Mouse (Mus musculus) hindbrain, embryonic 16.5 days (tissue): ENCODE measurements around the gene Actr10. TPM values are rescaled to one million over a fixed set of nuclear protein-coding genes. Genes with fewer than 3 reads are reported as not detected.

Experiments used
- ATAC-seq: fragments of 200-750 bp; cut with Nextera tagmentation; 2 replicates; pipeline ENCODE4 v1.8.0; 2017; ENCODE audit warnings: moderate TSS enrichment, moderate library complexity
- H3K27ac ChIP-seq: fragments of 300-500 bp; sonication (generic); 2 replicates; pipeline ENCODE4 v1.5.1; 2014; ENCODE audit warnings: low read depth, mild to moderate bottlenecking, control low read depth, low read length, moderate library complexity
- H3K27me3 ChIP-seq: fragments of 300-500 bp; sonication (generic); replicated peaks from 2 replicates; pipeline ENCODE4 v1.6.1; 2014; ENCODE audit warnings: low read length; ENCODE audit not compliant: control insufficient read depth, insufficient read depth
- H3K36me3 ChIP-seq: fragments of 300-500 bp; sonication (generic); 2 replicates; pipeline ENCODE4 v1.6.1; 2014; ENCODE audit warnings: mild to moderate bottlenecking, low read length, moderate library complexity, mixed read lengths; ENCODE audit not compliant: control insufficient read depth, insufficient read depth
- H3K4me1 ChIP-seq: fragments of 300-500 bp; sonication (generic); 2 replicates; pipeline ENCODE4 v1.6.1; 2014; ENCODE audit warnings: low read depth, low read length; ENCODE audit not compliant: control insufficient read depth, insufficient read depth
- H3K4me2 ChIP-seq: fragments of 300-500 bp; sonication (generic); 2 replicates; pipeline ENCODE4 v1.6.1; 2014; ENCODE audit warnings: mild to moderate bottlenecking, low read length, control low read depth, moderate library complexity
- H3K4me3 ChIP-seq: fragments of 300-500 bp; sonication (generic); 2 replicates; pipeline ENCODE4 v1.5.1; 2014; ENCODE audit warnings: mild to moderate bottlenecking, low read length, control low read depth, moderate library complexity
- H3K9ac ChIP-seq: fragments of 300-500 bp; sonication (generic); 2 replicates; pipeline ENCODE4 v1.6.1; 2014; ENCODE audit warnings: low read depth, mild to moderate bottlenecking, control low read depth, low read length, moderate library complexity
- H3K9me3 ChIP-seq: fragments of 300-500 bp; sonication (generic); 2 replicates; pipeline ENCODE4 v1.6.1; 2014; ENCODE audit warnings: mild to moderate bottlenecking, low read length, moderate library complexity; ENCODE audit not compliant: control insufficient read depth
- WGBS: fragments of 180-500 bp; shearing (Covaris S2); extraction: QIAGEN DNeasy Blood & Tissue Kit; methylation state at CpG from one replicate; pipeline ENCODE4 v1.1.7; 2014; 5-methylcytosine and 5-hydroxymethylcytosine counted together
- polyA plus RNA-seq: library from polyadenylated mRNA; unstranded; fragments of >200 nt; fragmentation: Nextera tagmentation; extraction: Ambion mirVana; gene quantifications from 2 replicates; pipeline ENCODE4 v1.2.1, GENCODE M21; 2015

Actr10 gene
- polyA plus RNA-seq, result 172 and 196 TPM in 2 replicates

- no peaks in the 10 kb centered on the region for H3K4me1 ChIP-seq
- H3K9ac ChIP-seq, result peak within 1 kb of the TSS; percentile 94
- no peaks in the 10 kb centered on the region for H3K27me3 ChIP-seq
- peak within 1 kb of the TSS; percentile 77 for H3K27ac ChIP-seq
- H3K9me3 ChIP-seq, result no peaks in the 10 kb centered on the region
- peak within 1 kb of the TSS; percentile 91 for H3K4me3 ChIP-seq
- ATAC-seq, result peak; percentile 99
- peaks cover 5% of the 10 kb centered on the region for H3K36me3 ChIP-seq
- under 1% methylated on average over 52 of the region's 59 CpGs for whole genome bisulfite sequencing
- peak within 1 kb of the TSS; percentile 79 for H3K4me2 ChIP-seq
These were observed at the start of gene Actr10 for GRCm38 (mm10) chr12:70937571-70938384. Gene Actr10 (plus strand): TSS chr12:70937857.

GRCm38 (mm10) chr12:70890405-70890804 lies 47.3 kb upstream of the Actr10 start:
- H3K27me3 ChIP-seq, result no peaks in the 10 kb centered on the region
- no peaks in the 10 kb centered on the region for H3K36me3 ChIP-seq
- H3K4me3 ChIP-seq, result no peak overlapping the region
- H3K27ac ChIP-seq, result no peak overlapping the region
- no peak for ATAC-seq
- H3K9me3 ChIP-seq, result no peaks in the 10 kb centered on the region
- WGBS, result 75% methylated on average over 5 of the region's 5 CpGs
- H3K4me1 ChIP-seq, result no peaks in the 10 kb centered on the region
- no peak overlapping the region for H3K9ac ChIP-seq
- no peak overlapping the region for H3K4me2 ChIP-seq

DNA sequence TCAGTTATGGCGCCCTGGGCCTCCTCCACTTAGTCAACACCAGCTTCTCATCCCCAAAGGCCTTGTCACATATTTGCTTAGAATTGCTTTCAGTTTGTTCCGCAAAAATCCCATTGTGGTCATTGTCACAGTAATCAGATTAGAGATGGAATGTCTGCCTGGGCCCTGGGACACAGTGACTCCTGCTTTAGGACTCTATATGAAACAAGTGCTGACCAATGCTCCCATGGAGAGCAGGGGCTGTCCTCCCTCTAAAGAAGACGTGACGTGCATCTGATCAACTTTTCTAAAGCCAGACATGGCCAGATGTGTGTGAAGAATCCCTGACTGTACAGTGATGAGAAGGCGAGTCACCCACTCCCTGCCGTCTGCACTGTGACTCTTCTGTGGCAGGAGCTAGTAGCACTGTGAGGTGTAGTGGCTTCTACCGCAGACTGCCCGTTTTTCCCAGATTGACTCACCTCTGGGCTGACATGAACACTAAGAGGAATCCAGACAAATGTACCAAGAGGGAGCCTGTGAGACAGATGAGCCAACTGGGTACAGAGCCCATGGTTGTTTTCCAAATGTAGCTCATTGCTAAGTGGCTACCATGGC lies 46.7 kb upstream of the Actr10 start:
- H3K27ac ChIP-seq, result no peak overlapping the region
- no peak overlapping the region for H3K9ac ChIP-seq
- H3K4me2 ChIP-seq, result no peak overlapping the region
- H3K27me3 ChIP-seq, result no peaks in the 10 kb centered on the region
- 80% methylated on average over 8 of the region's 8 CpGs for WGBS
- no peaks in the 10 kb centered on the region for H3K9me3 ChIP-seq
- no peaks in the 10 kb centered on the region for H3K36me3 ChIP-seq
- ATAC-seq, result no peak
- no peaks in the 10 kb centered on the region for H3K4me1 ChIP-seq
- H3K4me3 ChIP-seq, result no peak overlapping the region

GRCm38 (mm10) chr12:70895275-70895674 lies 42.4 kb upstream of the Actr10 start:
- H3K9me3 ChIP-seq, result no peaks in the 10 kb centered on the region
- H3K4me2 ChIP-seq, result no peak overlapping the region
- no peaks in the 10 kb centered on the region for H3K4me1 ChIP-seq
- H3K27me3 ChIP-seq, result no peaks in the 10 kb centered on the region
- no peak overlapping the region for H3K4me3 ChIP-seq
- 89% methylated on average over 7 of the region's 7 CpGs for WGBS
- ATAC-seq, result no peak
- no peaks in the 10 kb centered on the region for H3K36me3 ChIP-seq
- no peak overlapping the region for H3K9ac ChIP-seq
- no peak overlapping the region for H3K27ac ChIP-seq

GRCm38 (mm10) chr12:70896068-70896467 lies 41.6 kb upstream of the Actr10 start:
- ATAC-seq, result no peak
- Histone ChIP-seq H3K4me3 (no peak overlapping the region), H3K9me3 (no peaks in the 10 kb centered on the region), H3K4me2 (no peak overlapping the region), H3K9ac (no peak overlapping the region), H3K36me3 (no peaks in the 10 kb centered on the region), H3K27ac (no peak overlapping the region), H3K4me1 (no peaks in the 10 kb centered on the region), H3K27me3 (no peaks in the 10 kb centered on the region)
- WGBS, result 90% methylated on average over 10 of the region's 10 CpGs

- no peak overlapping the region for H3K4me3 ChIP-seq
- WGBS, result 84% methylated on average over 8 of the region's 8 CpGs
- no peaks in the 10 kb centered on the region for H3K27me3 ChIP-seq
- H3K4me1 ChIP-seq, result no peaks in the 10 kb centered on the region
- no peaks in the 10 kb centered on the region; the same call in 1 of the 2 replicates for H3K36me3 ChIP-seq
- no peak overlapping the region for H3K9ac ChIP-seq
- no peak overlapping the region for H3K27ac ChIP-seq
- no peaks in the 10 kb centered on the region for H3K9me3 ChIP-seq
- no peak for ATAC-seq
- H3K4me2 ChIP-seq, result no peak overlapping the region
These were observed 40.2 kb upstream of the Actr10 start for GRCm38 (mm10) chr12:70897434-70897833.

DNA sequence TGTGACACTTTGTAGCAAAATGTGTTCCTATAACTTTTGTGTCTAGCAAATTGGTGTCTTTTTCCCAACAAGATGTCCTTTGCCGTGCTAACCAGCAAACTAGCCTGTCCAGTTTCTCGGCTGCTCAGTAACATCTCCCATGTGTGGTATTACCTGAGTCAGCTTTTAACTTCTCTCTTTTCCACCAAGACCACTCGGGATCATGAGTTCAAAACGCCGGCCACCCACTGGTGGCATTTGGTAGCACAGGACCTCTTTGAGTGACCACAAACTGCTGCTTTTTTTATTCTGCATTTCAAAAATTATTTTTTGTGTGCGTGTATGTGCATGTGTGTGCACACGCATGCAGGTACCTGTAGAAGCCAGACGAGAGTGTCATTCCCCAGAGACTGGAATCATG lies 39.2 kb upstream of the Actr10 start:
- Histone ChIP-seq H3K27me3 (no peaks in the 10 kb centered on the region), H3K27ac (no peak overlapping the region), H3K36me3 (no peaks in the 10 kb centered on the region; the same call in 1 of the 2 replicates), H3K9ac (no peak overlapping the region), H3K9me3 (no peaks in the 10 kb centered on the region), H3K4me1 (no peaks in the 10 kb centered on the region), H3K4me3 (no peak overlapping the region), H3K4me2 (no peak overlapping the region)
- 90% methylated on average over 8 of the region's 8 CpGs for WGBS
- no peak for ATAC-seq

GRCm38 (mm10) chr12:70904471-70904870 lies 33.2 kb upstream of the Actr10 start:
- Histone ChIP-seq H3K9me3 (no peaks in the 10 kb centered on the region), H3K4me3 (no peak overlapping the region), H3K4me2 (no peak overlapping the region), H3K9ac (no peak overlapping the region), H3K4me1 (no peaks in the 10 kb centered on the region), H3K27ac (no peak overlapping the region), H3K27me3 (no peaks in the 10 kb centered on the region), H3K36me3 (no peaks in the 10 kb centered on the region; the same call in 1 of the 2 replicates)
- no peak for ATAC-seq
- WGBS, result 95% methylated on average over 10 of the region's 10 CpGs

DNA sequence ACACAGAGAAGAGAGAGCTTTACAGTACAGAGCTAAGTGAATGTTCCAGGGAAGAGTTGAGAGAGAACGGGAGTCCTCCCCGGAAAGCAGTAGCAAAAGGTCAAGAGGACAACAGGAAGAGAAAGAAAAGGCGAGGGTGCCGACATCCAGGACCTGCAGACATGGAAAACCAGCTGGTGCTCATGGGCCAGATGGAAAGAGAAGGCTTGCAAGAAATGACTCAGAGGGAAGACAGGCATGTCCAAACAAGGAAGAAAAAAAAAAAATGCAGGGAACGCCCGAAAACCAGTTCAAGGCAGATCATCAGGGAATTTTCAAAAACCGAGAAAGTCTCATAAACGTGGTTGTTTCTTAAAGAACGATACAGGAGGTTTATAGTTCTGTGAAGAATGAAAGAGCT lies 30.8 kb upstream of the Actr10 start:
- 87% methylated on average over 9 of the region's 9 CpGs for WGBS

More for the DNA sequence above, 30.8 kb upstream of the Actr10 start:
- no peak overlapping the region for H3K4me2 ChIP-seq
- H3K27me3 ChIP-seq, result no peaks in the 10 kb centered on the region
- H3K9me3 ChIP-seq, result no peaks in the 10 kb centered on the region
- no peaks in the 10 kb centered on the region; the same call in 1 of the 2 replicates for H3K36me3 ChIP-seq
- no peak overlapping the region for H3K9ac ChIP-seq
- ATAC-seq, result no peak
- no peaks in the 10 kb centered on the region for H3K4me1 ChIP-seq
- H3K27ac ChIP-seq, result no peak overlapping the region
- no peak overlapping the region for H3K4me3 ChIP-seq
